Comparison of ENCODE assay signal across 16 mouse cellular contexts in genomic region chr13:20151302-20151978, GRCm38 (mm10).
DNase-seq lines count a peak whose midpoint lies in the region; ATAC-seq lines count a peak whose summit lies in the region.
"Had no signal": no experiment of that assay in that cellular context is flagged by ENCODE, and none has a peak within 500 bp of the region (broad histone marks: within the 10 kb centered on the region; RNA-seq: fewer than 3 reads in every experiment).

No protein-coding gene starts in this region.

- no peaks in the 10 kb centered on the region for H3K36me3 ChIP-seq in megakaryocyte, embryonic 14.5 days (replicated peaks; ENCODE audit: low read length)
- H3K36me3 ChIP-seq in hindbrain, embryonic 13.5 days: no peaks in the 10 kb centered on the region
- H3K36me3 ChIP-seq: embryonic facial prominence, embryonic 12.5 days; lung, embryonic 15.5 days had no signal

- H3K9me3 ChIP-seq in megakaryocyte, embryonic 14.5 days: no peaks in the 10 kb centered on the region
- no peaks in the 10 kb centered on the region for H3K9me3 ChIP-seq in hindbrain, embryonic 13.5 days
- H3K9me3 ChIP-seq: embryonic facial prominence, embryonic 12.5 days; lung, embryonic 15.5 days had no signal

- peaks cover 44% of the 10 kb centered on the region for H3K4me1 ChIP-seq in megakaryocyte, embryonic 14.5 days
- H3K4me1 ChIP-seq in hindbrain, embryonic 13.5 days (replicated peaks): 0 out of 2 replicates have a peak, but pooled peaks cover 4% of the 10 kb centered on the region

- no peak overlapping the region for H3K9ac ChIP-seq in hindbrain, embryonic 13.5 days
- H3K9ac ChIP-seq: embryonic facial prominence, embryonic 12.5 days; lung, embryonic 15.5 days had no signal

- H3K4me2 ChIP-seq in hindbrain, embryonic 13.5 days: no peak overlapping the region
- H3K4me2 ChIP-seq: embryonic facial prominence, embryonic 12.5 days; lung, embryonic 15.5 days had no signal

- ATAC-seq in frontal cortex, adult (ENCODE audit: low TSS enrichment): peak; percentile 88
- peak; percentile 47 for ATAC-seq in CD4-positive, CD25-positive, alpha-beta regulatory T cell, adult 4 months
- ATAC-seq in granulocyte monocyte progenitor cell, adult 5-6 weeks (replicated peaks; ENCODE audit: poor library complexity, severe bottlenecking): peak; percentile 96
- ATAC-seq in hindbrain, embryonic 13.5 days (ENCODE audit: low FRiP score): no peak

- DNase-seq in frontal cortex, postnatal 25 days (ENCODE audit: low spot score in 2 of 2): no peak
- DNase-seq in adrenal gland, postnatal 10 days: no peak
- DNase-seq in adrenal gland, adult (ENCODE audit: inconsistent age in 2 of 2, low spot score in 1 of 2): no peak
- DNase-seq: adrenal gland, postnatal 25 days; cerebellum, adult 8-10 months; heart, adult 18-20 months; heart, postnatal 14 days; kidney, postnatal 25 days; thymus, adult 18-20 months had no signal

- H3K4me3 ChIP-seq in megakaryocyte, embryonic 14.5 days (replicated peaks): peak overlapping the region; percentile 38
- no peak overlapping the region for H3K4me3 ChIP-seq in hindbrain, embryonic 13.5 days
- H3K4me3 ChIP-seq: embryonic facial prominence, embryonic 12.5 days; lung, embryonic 15.5 days had no signal

- H3K27ac ChIP-seq in hindbrain, embryonic 13.5 days: no peak overlapping the region
- H3K27ac ChIP-seq: embryonic facial prominence, embryonic 12.5 days; lung, embryonic 15.5 days had no signal

- 75% methylated on average over 4 of the region's 4 CpGs for WGBS in hindbrain, embryonic 13.5 days

- peaks cover 44% of the 10 kb centered on the region for H3K27me3 ChIP-seq in megakaryocyte, embryonic 14.5 days (replicated peaks)
- H3K27me3 ChIP-seq in hindbrain, embryonic 13.5 days: no peaks in the 10 kb centered on the region
- H3K27me3 ChIP-seq: embryonic facial prominence, embryonic 12.5 days; lung, embryonic 15.5 days had no signal
